Mouse (Mus musculus) A20 (cell line): ENCODE results near the gene Bloc1s6.

Experiments
- DNase-seq: peaks from one replicate; pipeline ENCODE4 v3.0.0-alpha.2; 2011; ENCODE audit warnings: low read depth, low spot score

The Bloc1s6 gene

GRCm38 (mm10) chr2:122765071-122765793 lies 26.9 kb downstream of the Bloc1s6 start, which contains the start of gene Sqor:
Sqor (plus strand) TSS chr2:122765237.
- no peak for DNase-seq

DNA sequence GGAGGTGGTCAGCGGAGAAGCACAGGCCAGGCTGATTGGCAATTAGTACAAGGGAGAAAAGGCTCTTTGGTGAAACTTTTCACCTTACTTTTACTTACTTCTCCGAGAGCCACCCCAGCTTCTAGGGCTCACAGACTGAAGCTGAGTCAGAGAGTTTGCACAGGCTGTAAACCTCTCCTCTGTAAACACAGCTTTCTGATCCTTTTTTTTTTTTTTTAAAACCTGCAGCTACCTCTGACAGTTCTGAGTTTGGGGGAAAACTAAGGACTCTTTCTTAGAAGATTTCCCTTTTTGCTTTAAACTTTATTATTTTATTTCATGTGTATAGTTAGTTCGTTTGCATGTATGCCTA lies 27.5 kb downstream of the Bloc1s6 start:
- DNase-seq = no peak

- no peak for DNase-seq
Measured at GRCm38 (mm10) chr2:122771002-122771401, 32.7 kb downstream of the Bloc1s6 start.

- DNase-seq = no peak
Measured at GRCm38 (mm10) chr2:122772899-122773298, 34.6 kb downstream of the Bloc1s6 start.

GRCm38 (mm10) chr2:122775491-122775890 lies 37.2 kb downstream of the Bloc1s6 start:
- no peak for DNase-seq

DNA sequence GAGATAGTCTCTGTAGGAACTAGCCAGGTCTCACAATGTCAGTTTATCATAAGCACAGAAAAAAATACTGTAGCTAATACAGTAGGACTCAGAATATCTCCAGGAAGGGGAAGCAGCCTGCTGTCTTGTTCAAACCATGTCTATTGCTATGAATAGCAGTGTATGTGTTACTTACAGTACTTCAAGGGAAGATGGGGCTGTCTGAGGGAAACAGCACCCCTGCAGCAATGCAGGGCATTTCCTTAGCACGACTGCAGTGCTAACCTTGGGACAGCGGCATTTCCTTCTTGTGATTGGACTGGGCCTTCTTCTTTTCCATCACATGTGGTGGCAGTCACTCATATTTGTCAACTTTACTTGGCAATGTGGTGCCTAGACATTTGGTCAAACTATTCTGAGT lies 38.5 kb downstream of the Bloc1s6 start:
- DNase-seq = no peak

DNA sequence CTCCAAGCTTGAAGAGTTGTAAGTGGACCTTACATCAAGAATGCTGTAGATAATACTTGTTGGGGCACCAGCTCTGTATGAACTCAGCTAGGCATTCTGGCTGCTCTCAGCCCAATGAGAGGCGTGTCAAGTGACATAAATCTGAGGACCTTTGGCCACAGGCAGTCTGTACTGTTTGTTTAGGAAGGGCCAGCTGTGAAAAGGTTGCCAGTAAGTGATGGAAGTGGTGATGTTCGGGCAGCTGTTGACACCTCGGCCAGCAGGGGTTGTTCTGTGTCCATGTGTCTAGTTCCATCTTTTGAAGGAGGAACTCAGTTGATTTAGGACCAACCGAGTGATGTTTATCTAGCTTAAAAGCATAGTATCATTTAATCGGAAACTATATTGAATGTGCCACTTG lies 41.7 kb downstream of the Bloc1s6 start:
- DNase-seq = no peak

- no peak for DNase-seq
Measured at GRCm38 (mm10) chr2:122780447-122780846, 42.1 kb downstream of the Bloc1s6 start.

- no peak for DNase-seq
Measured at GRCm38 (mm10) chr2:122781590-122782356, 43.5 kb downstream of the Bloc1s6 start.

GRCm38 (mm10) chr2:122783730-122784129 lies 45.4 kb downstream of the Bloc1s6 start:
- no peak for DNase-seq

- no peak for DNase-seq
Measured at GRCm38 (mm10) chr2:122784701-122785100, 46.4 kb downstream of the Bloc1s6 start.

- no peak for DNase-seq
Measured at GRCm38 (mm10) chr2:122786167-122786566, 47.9 kb downstream of the Bloc1s6 start.

- DNase-seq = no peak
Measured at GRCm38 (mm10) chr2:122789311-122789710, 51.0 kb downstream of the Bloc1s6 start.

DNA sequence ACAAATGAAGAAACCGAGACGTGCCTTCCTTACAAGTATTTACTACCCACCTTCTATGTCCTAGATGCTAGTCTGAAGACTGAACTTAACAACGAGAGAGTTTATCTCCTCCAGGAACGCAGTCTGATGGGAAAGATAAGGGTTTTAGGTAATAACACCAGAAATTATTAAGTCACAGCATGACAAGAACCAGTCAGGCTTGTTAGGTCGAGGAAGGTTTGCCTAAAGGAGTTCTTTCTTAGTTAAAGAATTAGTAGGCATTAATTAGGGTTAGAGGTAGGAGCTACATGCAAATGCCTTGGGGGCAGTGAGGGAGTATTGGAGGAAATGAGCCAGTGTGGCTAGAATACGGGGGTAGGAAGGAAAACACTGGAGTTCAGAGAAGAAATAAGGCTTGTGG lies 51.4 kb downstream of the Bloc1s6 start:
- DNase-seq = no peak
